Mouse (Mus musculus) kidney, adult 2 months (tissue): ENCODE measurements around the gene Ap3s2. TPM values are rescaled to one million over a fixed set of nuclear protein-coding genes. Genes with fewer than 3 reads are reported as not detected.

Experiments used
- DNase-seq: peaks from one replicate; pipeline ENCODE4 v3.0.0; 2021
- H3K27ac ChIP-seq: fragments of 200-500 bp; 2 replicates; pipeline ENCODE4 v1.5.1; 2012; ENCODE audit warnings: low read depth, low read length, control low read depth, inconsistent platforms; ENCODE audit not compliant: insufficient read depth
- H3K27me3 ChIP-seq: fragments of 200-500 bp; replicated peaks from 2 replicates; pipeline ENCODE4 v1.6.1; 2012; ENCODE audit warnings: mild to moderate bottlenecking, moderate library complexity, low read length, inconsistent platforms; ENCODE audit not compliant: control insufficient read depth, insufficient read depth
- H3K36me3 ChIP-seq: fragments of 200-500 bp; 2 replicates; pipeline ENCODE4 v1.6.1; 2012; ENCODE audit warnings: mild to moderate bottlenecking, moderate library complexity, low read length, inconsistent platforms; ENCODE audit not compliant: control insufficient read depth, insufficient read depth
- H3K4me1 ChIP-seq: fragments of 200-500 bp; 2 replicates; pipeline ENCODE4 v1.6.1; 2011; ENCODE audit warnings: low read length; ENCODE audit not compliant: control insufficient read depth, insufficient read depth
- H3K4me3 ChIP-seq: fragments of 200-500 bp; 2 replicates; pipeline ENCODE4 v1.5.1; 2011; ENCODE audit warnings: mild to moderate bottlenecking, low read depth, low read length, control low read depth; ENCODE audit not compliant: insufficient read depth
- CTCF ChIP-seq: fragments of 200-500 bp; conservative IDR thresholded peaks from 2 replicates; pipeline ENCODE4 v1.5.1; 2011; ENCODE audit warnings: low read depth, mild to moderate bottlenecking, control low read depth, low read length, moderate library complexity, mixed read lengths; ENCODE audit not compliant: insufficient read depth, insufficient read length
- POLR2A ChIP-seq: fragments of 200-500 bp; IDR thresholded peaks from one replicate; pipeline ENCODE4 v1.6.1; 2011; ENCODE audit warnings: low read depth, low read length, control low read depth
- WGBS: fragments of 180-500 bp; shearing (Covaris S2); methylation state at CpG from one replicate; pipeline ENCODE4 v1.1.7; 2018; 5-methylcytosine and 5-hydroxymethylcytosine counted together
- polyA plus RNA-seq: library from polyadenylated mRNA; depleted of rRNA; stranded (reverse); fragments of >200 nt; gene quantifications from 2 replicates; pipeline ENCODE4 v1.2.3, GENCODE M21; 2012; rRNA removed

Ap3s2 gene
- polyA plus RNA-seq, 1 experiment, result 18.0 TPM

DNA sequence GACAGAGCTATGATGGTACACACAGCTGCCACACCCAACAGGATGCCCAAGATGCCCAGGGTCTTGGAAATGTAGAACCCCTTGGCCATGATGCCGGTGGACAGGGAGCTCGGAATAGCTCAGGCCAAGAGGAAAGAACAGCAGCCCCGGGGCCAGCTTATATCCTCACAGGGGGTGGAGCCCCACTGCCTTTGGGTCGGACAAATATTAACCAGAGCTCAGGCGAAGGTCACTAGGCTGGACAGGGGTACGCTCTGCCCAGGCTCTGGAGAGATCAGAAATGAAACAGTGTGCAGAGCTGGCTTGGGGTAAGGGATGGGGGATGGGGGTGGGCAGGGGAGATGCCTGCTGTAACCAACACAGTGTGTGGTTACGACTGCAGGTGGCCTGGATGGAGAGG lies 78.3 kb downstream of the Ap3s2 start:
- DNase-seq, result peak; percentile 88
- H3K4me1 ChIP-seq, result peaks cover 6% of the 10 kb centered on the region
- H3K4me3 ChIP-seq, result peak overlapping the region; percentile 59
- TF ChIP-seq POLR2A (peak; percentile 89), CTCF (no peak)
- H3K27me3 ChIP-seq, result no peaks in the 10 kb centered on the region
- H3K36me3 ChIP-seq, result no peaks in the 10 kb centered on the region
- 23% methylated on average over 7 of the region's 7 CpGs for WGBS
- peak overlapping the region; percentile 44 for H3K27ac ChIP-seq

DNA sequence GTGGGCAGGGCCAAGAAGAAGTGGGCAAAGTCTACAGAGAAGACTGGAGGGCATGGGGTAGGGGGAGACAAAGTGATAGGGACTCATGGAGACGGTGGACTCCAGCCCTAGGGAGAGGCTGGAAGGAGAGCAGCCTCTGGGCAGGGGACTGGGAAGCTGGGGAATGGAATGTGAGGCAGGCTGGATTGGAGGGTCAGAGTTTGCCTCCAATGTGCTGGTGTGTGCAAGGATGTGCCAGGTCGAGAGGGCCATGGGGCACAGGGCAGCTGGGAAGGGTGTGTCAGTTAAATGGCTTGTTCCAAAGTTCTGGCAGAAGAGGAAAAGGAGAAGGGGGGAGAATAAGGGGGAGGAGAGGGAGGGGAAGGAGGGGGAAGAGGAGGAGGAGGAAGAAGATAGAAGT lies 83.2 kb downstream of the Ap3s2 start:
- H3K4me1 ChIP-seq, result peaks cover 9% of the 10 kb centered on the region; the same call in 1 of the 2 replicates
- WGBS, result 32% methylated on average over 2 of the region's 2 CpGs
- peak; percentile 90 for DNase-seq
- no peak overlapping the region for H3K4me3 ChIP-seq
- H3K27ac ChIP-seq, result no peak overlapping the region
- TF ChIP-seq POLR2A (no peak), CTCF (no peak)
- H3K36me3 ChIP-seq, result no peaks in the 10 kb centered on the region
- no peaks in the 10 kb centered on the region for H3K27me3 ChIP-seq

DNA sequence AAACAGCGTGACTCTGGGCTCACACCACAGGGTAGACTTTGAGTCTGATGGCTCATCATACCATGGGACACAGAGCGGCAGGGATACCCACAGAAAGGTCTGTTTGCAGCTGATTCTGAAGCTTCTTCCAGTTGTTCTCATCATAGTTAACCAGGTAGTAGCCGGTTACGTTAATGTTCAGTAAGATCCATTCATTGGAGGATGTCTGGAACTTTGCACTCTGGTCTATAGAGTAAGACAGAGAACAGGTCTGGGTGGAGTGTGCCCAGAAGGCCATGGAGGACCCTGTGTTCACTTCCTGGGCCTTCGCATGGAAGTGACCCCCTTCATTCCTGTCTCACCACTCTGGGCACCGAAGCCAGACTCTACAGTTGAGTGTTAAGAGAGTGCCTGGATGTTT lies 85.3 kb downstream of the Ap3s2 start:
- TF ChIP-seq POLR2A (no peak), CTCF (no peak)
- Histone ChIP-seq H3K36me3 (no peaks in the 10 kb centered on the region), H3K27ac (peak overlapping the region; percentile 28; the same call in 1 of the 2 replicates), H3K27me3 (no peaks in the 10 kb centered on the region), H3K4me3 (no peak overlapping the region), H3K4me1 (peaks cover 9% of the 10 kb centered on the region; the same call in 1 of the 2 replicates)
- WGBS, result 66% methylated on average over 6 of the region's 6 CpGs
- peak; percentile 57 for DNase-seq

DNA sequence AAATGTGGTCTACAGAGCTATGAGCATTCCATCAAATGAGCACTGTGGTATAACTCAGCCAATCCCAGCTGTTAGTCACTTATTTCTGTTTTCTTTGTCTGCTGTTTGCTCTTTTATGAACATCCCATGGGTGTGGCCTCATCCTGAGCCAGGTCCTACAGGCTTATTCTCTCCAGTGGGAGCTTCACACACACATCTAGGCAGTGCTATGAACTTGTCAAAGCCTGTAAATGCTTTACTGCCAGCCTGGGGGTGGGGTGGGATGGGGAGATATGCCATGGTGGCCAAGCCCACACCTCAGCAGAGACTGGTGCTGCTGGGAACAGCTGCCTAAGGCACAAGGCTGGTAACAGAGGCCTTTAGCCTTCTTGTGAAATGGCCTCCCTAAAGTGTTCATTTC lies 87.5 kb downstream of the Ap3s2 start:
- H3K36me3 ChIP-seq, result no peaks in the 10 kb centered on the region
- peaks cover 11% of the 10 kb centered on the region; the same call in 1 of the 2 replicates for H3K4me1 ChIP-seq
- no peaks in the 10 kb centered on the region for H3K27me3 ChIP-seq
- H3K27ac ChIP-seq, result no peak overlapping the region
- TF ChIP-seq POLR2A (no peak), CTCF (no peak)
- H3K4me3 ChIP-seq, result no peak overlapping the region
- no peak for DNase-seq

DNA sequence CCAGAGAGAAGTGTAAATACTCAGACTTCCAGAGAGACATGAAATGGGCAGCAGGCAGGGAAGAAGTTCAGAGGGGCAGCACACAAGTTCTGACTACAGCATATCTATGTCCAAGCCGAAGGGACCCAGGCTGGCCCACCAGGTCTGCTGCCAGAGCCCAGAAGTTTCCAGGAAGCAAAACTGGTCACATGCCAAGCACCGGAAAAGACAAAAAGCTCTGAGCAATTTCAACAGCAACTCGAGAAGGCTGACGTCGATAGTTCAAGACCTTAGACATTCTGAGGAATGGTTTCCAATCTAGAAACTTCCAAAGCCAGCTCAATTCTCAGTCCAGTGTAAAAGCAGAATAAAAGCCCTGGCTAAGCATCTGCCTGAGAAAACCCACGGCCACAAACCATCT lies 88.9 kb downstream of the Ap3s2 start:
- WGBS, result 35% methylated on average over 6 of the region's 6 CpGs
- Histone ChIP-seq H3K27ac (peak overlapping the region; percentile 43; the same call in 1 of the 2 replicates), H3K4me3 (no peak overlapping the region), H3K36me3 (no peaks in the 10 kb centered on the region; the same call in 1 of the 2 replicates), H3K4me1 (peaks cover 12% of the 10 kb centered on the region; the same call in 1 of the 2 replicates), H3K27me3 (no peaks in the 10 kb centered on the region)
- TF ChIP-seq CTCF, result no peak
- TF ChIP-seq POLR2A, result no peak
- peak; percentile 68 for DNase-seq

DNA sequence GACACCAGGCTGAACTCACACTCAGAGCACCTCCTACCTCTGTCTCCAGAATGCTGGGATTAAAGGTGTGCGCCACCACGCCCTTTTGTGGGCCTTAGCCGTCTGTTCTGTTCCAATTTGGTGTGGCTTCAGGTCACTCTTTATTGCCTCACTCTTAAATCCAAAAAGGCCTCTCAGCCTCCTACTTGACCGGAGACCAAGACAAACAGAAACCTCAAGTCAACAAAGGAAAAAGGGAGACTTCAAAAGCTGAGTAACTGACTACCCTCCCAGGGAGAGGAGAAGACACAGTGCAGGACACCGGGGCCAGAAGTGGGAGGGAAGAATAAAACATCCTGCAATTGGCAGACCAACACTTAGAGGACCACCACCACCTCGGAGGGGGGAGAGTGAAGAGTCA lies 89.3 kb downstream of the Ap3s2 start:
- Histone ChIP-seq H3K27ac (0 out of 2 replicates have a peak overlapping the region, but pooled peaks have one; percentile 6), H3K27me3 (no peaks in the 10 kb centered on the region), H3K4me1 (peaks cover 12% of the 10 kb centered on the region; the same call in 1 of the 2 replicates), H3K4me3 (no peak overlapping the region), H3K36me3 (peaks cover 2% of the 10 kb centered on the region; the same call in 1 of the 2 replicates)
- WGBS, result 53% methylated on average over 6 of the region's 6 CpGs
- peak; percentile 15 for DNase-seq
- no peak for TF ChIP-seq POLR2A
- no peak for TF ChIP-seq CTCF

DNA sequence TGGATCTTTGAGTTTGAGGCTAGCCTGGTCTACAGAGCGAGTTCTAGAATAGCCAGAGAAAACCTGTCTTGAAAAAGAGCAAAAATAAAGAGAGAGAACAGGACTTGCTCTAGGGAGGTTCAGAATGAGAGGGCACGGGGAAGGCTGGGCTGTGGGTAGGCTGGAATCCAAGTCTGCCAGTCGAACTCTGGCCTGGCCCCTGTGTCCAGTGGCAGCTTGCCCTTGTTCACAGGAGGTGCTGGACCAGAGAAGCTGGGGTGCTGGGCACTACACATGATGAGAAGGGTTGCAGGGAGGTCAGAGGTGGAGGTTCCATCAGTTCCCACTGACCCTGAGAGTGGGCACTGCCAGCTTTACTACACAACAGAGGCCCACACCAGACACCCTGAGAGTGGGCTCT lies 92.1 kb downstream of the Ap3s2 start:
- no peak for TF ChIP-seq CTCF
- no peak for TF ChIP-seq POLR2A
- Histone ChIP-seq H3K27ac (no peak overlapping the region), H3K36me3 (peaks cover 2% of the 10 kb centered on the region; the same call in 1 of the 2 replicates), H3K4me3 (no peak overlapping the region), H3K27me3 (no peaks in the 10 kb centered on the region), H3K4me1 (peaks cover 4% of the 10 kb centered on the region; the same call in 1 of the 2 replicates)
- DNase-seq, result peak; percentile 90
- WGBS, result 58% methylated on average over 3 of the region's 3 CpGs

Other genes starting within 250 kb of the Ap3s2 start
- 0.81 and 0.92 TPM in 2 replicates for gene Kif7, start 204.9 kb downstream of the Ap3s2 start, polyA plus RNA-seq
- 58.4 and 72.2 TPM in 2 replicates for gene Plin1, start 187.7 kb downstream of the Ap3s2 start, polyA plus RNA-seq
- 40.6 and 41.0 TPM in 2 replicates for gene Pex11a, start 177.5 kb downstream of the Ap3s2 start, polyA plus RNA-seq
- 1.1 TPM in 2 replicates for gene Wdr93, start 177.5 kb downstream of the Ap3s2 start, polyA plus RNA-seq
- gene Mesp1, start 126.9 kb downstream of the Ap3s2 start, polyA plus RNA-seq, result 0.07 TPM in 1 of 2 replicates, not detected in the other
- 0.28 and 0.35 TPM in 2 replicates for gene Mesp2, start 109.9 kb downstream of the Ap3s2 start, polyA plus RNA-seq
- 170 and 175 TPM in 2 replicates for gene Anpep, start 59.6 kb downstream of the Ap3s2 start, polyA plus RNA-seq
- gene Arpin, start 14.7 kb upstream of the Ap3s2 start, polyA plus RNA-seq, result 15.4 and 17.0 TPM in 2 replicates
- 22.6 and 26.4 TPM in 2 replicates for gene Zfp710, start 104.2 kb upstream of the Ap3s2 start, polyA plus RNA-seq
- gene Idh2, start 194.7 kb upstream of the Ap3s2 start, polyA plus RNA-seq, result 651 and 688 TPM in 2 replicates